In the genomic region with DNA sequence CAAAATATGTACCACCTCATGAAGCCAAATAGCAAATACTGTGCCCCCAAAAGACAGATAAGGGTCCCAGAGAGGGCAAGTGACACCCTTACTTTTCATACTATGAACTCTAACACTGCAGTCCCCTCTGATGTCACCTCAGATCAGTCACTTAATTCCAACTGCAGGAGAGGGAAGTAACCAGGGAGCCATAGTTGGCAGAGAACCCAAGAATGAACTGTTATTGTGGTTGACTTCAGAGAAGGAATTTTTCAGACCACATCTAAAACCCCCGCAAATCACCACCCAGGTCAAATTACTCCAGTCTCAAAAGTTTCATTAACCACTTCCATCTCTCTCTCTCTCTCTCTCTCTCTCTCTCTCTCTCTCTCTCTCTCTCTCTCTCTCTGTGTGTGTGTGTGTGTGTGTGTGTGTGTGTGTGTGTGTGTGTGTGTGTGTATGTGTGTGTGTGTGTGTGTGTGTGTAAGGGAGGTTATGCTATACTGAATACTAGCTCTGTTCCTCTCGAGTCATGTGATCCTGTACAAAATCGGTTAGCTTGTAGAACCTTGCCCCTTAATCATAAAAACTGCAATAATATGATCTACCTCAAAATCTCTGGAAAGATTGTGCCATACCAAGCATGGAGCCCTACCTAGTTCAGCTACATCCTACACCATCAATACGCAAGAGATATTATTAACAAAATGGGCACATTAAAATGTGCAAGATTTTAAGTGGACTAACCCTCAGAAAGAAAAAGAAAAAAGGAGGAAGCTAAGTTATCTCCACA, we compare ENCODE assay signal across 16 mouse cellular contexts.
DNase-seq lines count a peak whose midpoint lies in the region; ATAC-seq and TF ChIP-seq lines count a peak whose summit lies in the region.
"Had no signal": no experiment of that assay in that cellular context is flagged by ENCODE, and none has a peak within 500 bp of the region (broad histone marks: within the 10 kb centered on the region; RNA-seq: fewer than 3 reads in every experiment).

No protein-coding gene starts in this region.

- peaks cover 45% of the 10 kb centered on the region for H3K4me1 ChIP-seq in forebrain, embryonic 13.5 days
- H3K4me1 ChIP-seq in forebrain, embryonic 12.5 days: peaks cover 24% of the 10 kb centered on the region
- no peaks in the 10 kb centered on the region for H3K4me1 ChIP-seq in hindbrain, embryonic 10.5 days (replicated peaks)
- peaks cover 43% of the 10 kb centered on the region for H3K4me1 ChIP-seq in hindbrain, embryonic 13.5 days (replicated peaks)
- peaks cover 56% of the 10 kb centered on the region for H3K4me1 ChIP-seq in heart, postnatal 0 days (ENCODE audit: control insufficient read depth, insufficient read depth)

- no peak overlapping the region for H3K4me3 ChIP-seq in forebrain, embryonic 13.5 days
- no peak overlapping the region for H3K4me3 ChIP-seq in forebrain, embryonic 12.5 days (replicated peaks)
- H3K4me3 ChIP-seq in hindbrain, embryonic 10.5 days: no peak overlapping the region
- no peak overlapping the region for H3K4me3 ChIP-seq in hindbrain, embryonic 13.5 days
- no peak overlapping the region for H3K4me3 ChIP-seq in heart, postnatal 0 days (ENCODE audit: low read depth, low read length)
- H3K4me3 ChIP-seq: erythroblast, embryonic 14.5 days; left cerebral cortex, adult 2 months had no signal

- TF ChIP-seq CTCF in heart, postnatal 0 days (IDR thresholded peaks at IDR 0.05; ENCODE audit: low read depth): no peak

- H3K27me3 ChIP-seq in forebrain, embryonic 13.5 days: no peaks in the 10 kb centered on the region
- H3K27me3 ChIP-seq in forebrain, embryonic 12.5 days: no peaks in the 10 kb centered on the region
- H3K27me3 ChIP-seq in hindbrain, embryonic 10.5 days (ENCODE audit: insufficient read depth, poor library complexity, severe bottlenecking): no peaks in the 10 kb centered on the region
- no peaks in the 10 kb centered on the region for H3K27me3 ChIP-seq in hindbrain, embryonic 13.5 days
- H3K27me3 ChIP-seq in heart, postnatal 0 days (ENCODE audit: control insufficient read depth, insufficient read depth, low read length): no peaks in the 10 kb centered on the region

- no peak for ATAC-seq in forebrain, embryonic 13.5 days
- no peak for ATAC-seq in forebrain, embryonic 12.5 days (ENCODE audit: low FRiP score)
- no peak for ATAC-seq in hindbrain, embryonic 13.5 days (ENCODE audit: low FRiP score)
- no peak for ATAC-seq in heart, postnatal 0 days (ENCODE audit: insufficient read depth, low read depth)
- ATAC-seq: midbrain, embryonic 16.5 days had no signal

- H3K9me3 ChIP-seq in forebrain, embryonic 13.5 days (replicated peaks): no peaks in the 10 kb centered on the region
- H3K9me3 ChIP-seq in forebrain, embryonic 12.5 days: no peaks in the 10 kb centered on the region
- H3K9me3 ChIP-seq in hindbrain, embryonic 10.5 days: no peaks in the 10 kb centered on the region
- H3K9me3 ChIP-seq in hindbrain, embryonic 13.5 days: no peaks in the 10 kb centered on the region
- H3K9me3 ChIP-seq in heart, postnatal 0 days (replicated peaks; ENCODE audit: control insufficient read depth, low read length): no peaks in the 10 kb centered on the region

- peak overlapping the region; percentile 84; the same call in 1 of the 2 replicates for H3K27ac ChIP-seq in forebrain, embryonic 13.5 days
- H3K27ac ChIP-seq in forebrain, embryonic 12.5 days: no peak overlapping the region
- peak overlapping the region; percentile 23; the same call in 1 of the 2 replicates for H3K27ac ChIP-seq in hindbrain, embryonic 10.5 days
- H3K27ac ChIP-seq in hindbrain, embryonic 13.5 days: no peak overlapping the region
- H3K27ac ChIP-seq in heart, postnatal 0 days (ENCODE audit: low read depth): peak overlapping the region; percentile 79
- H3K27ac ChIP-seq: left cerebral cortex, adult 2 months; macrophage had no signal

- H3K4me2 ChIP-seq in forebrain, embryonic 13.5 days: no peak overlapping the region
- H3K4me2 ChIP-seq in forebrain, embryonic 12.5 days: no peak overlapping the region
- H3K4me2 ChIP-seq in hindbrain, embryonic 13.5 days: no peak overlapping the region
- H3K4me2 ChIP-seq in heart, postnatal 0 days (ENCODE audit: low read depth, low read length): no peak overlapping the region

- no peak for TF ChIP-seq EP300 in heart, postnatal 0 days (IDR thresholded peaks at IDR 0.05; ENCODE audit: low read depth)

- 84% methylated on average over 4 of the region's 4 CpGs for WGBS in forebrain, embryonic 13.5 days
- 88% methylated on average over 4 of the region's 4 CpGs for WGBS in forebrain, embryonic 12.5 days
- 88% methylated on average over 4 of the region's 4 CpGs for WGBS in hindbrain, embryonic 10.5 days
- 73% methylated on average over 4 of the region's 4 CpGs for WGBS in hindbrain, embryonic 13.5 days
- WGBS in heart, postnatal 0 days: 65% methylated on average over 4 of the region's 4 CpGs

- no peaks in the 10 kb centered on the region for H3K36me3 ChIP-seq in forebrain, embryonic 13.5 days (ENCODE audit: poor library complexity, severe bottlenecking)
- H3K36me3 ChIP-seq in forebrain, embryonic 12.5 days (replicated peaks): no peaks in the 10 kb centered on the region
- no peaks in the 10 kb centered on the region for H3K36me3 ChIP-seq in hindbrain, embryonic 10.5 days
- H3K36me3 ChIP-seq in hindbrain, embryonic 13.5 days: no peaks in the 10 kb centered on the region
- H3K36me3 ChIP-seq in heart, postnatal 0 days (replicated peaks; ENCODE audit: control insufficient read depth, insufficient read depth, low read length): 0 out of 2 replicates have a peak, but pooled peaks cover 3% of the 10 kb centered on the region
- H3K36me3 ChIP-seq: G1E had no signal

- H3K9ac ChIP-seq in forebrain, embryonic 13.5 days: no peak overlapping the region
- H3K9ac ChIP-seq in forebrain, embryonic 12.5 days: no peak overlapping the region
- no peak overlapping the region for H3K9ac ChIP-seq in hindbrain, embryonic 13.5 days
- H3K9ac ChIP-seq in heart, postnatal 0 days (replicated peaks; ENCODE audit: low read depth, low read length): no peak overlapping the region

- DNase-seq in hindbrain, embryonic 10.5 days (ENCODE audit: low spot score): no peak
- DNase-seq in 3134 (ENCODE audit: extremely low read depth, insufficient read length, low spot score): peak; percentile 67
- no peak for DNase-seq in heart, postnatal 0 days (ENCODE audit: low spot score)
- DNase-seq in right cerebral cortex, adult 18-20 months: no peak
- no peak for DNase-seq in spleen, adult 12 weeks (ENCODE audit: low spot score)
- DNase-seq: B cell, adult 2 months; gastrocnemius, postnatal 14 days; kidney, postnatal 4 days had no signal

Comparison
In these comparisons a context has a peak if more than half of its experiments do, and no peak if none do; other contexts are left out.
1. H3K27ac ChIP-seq: peak in forebrain, embryonic 13.5 days (single experiment), hindbrain, embryonic 10.5 days (single experiment) and heart, postnatal 0 days (single experiment); none in forebrain, embryonic 12.5 days (single experiment) and hindbrain, embryonic 13.5 days (single experiment).